Mouse (Mus musculus) forebrain, embryonic 11.5 days (tissue): ENCODE measurements around the gene Ajuba. TPM values are rescaled to one million over a fixed set of nuclear protein-coding genes. Genes with fewer than 3 reads are reported as not detected.
"Not testable (repeated sequence)": the region's sequence is repeated elsewhere in the genome, so short reads cannot be mapped to it uniquely, and the experiment has no call there.

Source experiments
- ATAC-seq: fragments of 200-750 bp; cut with Nextera tagmentation; replicated peaks from 2 replicates; pipeline ENCODE4 v1.8.0; 2017; ENCODE audit warnings: moderate TSS enrichment; ENCODE audit not compliant: low FRiP score
- DNase-seq: peaks from one replicate; pipeline ENCODE4 v3.0.0-alpha.2; 2017; ENCODE audit warnings: low spot score
- H3K27ac ChIP-seq: fragments of 300-500 bp; sonication (generic); 2 replicates; pipeline ENCODE4 v1.5.1; 2014; ENCODE audit warnings: low read depth, low read length
- H3K27me3 ChIP-seq: fragments of 300-500 bp; sonication (generic); 2 replicates; pipeline ENCODE4 v1.6.1; 2014; ENCODE audit warnings: mild to moderate bottlenecking, low read length, mixed read lengths; ENCODE audit not compliant: control insufficient read depth, insufficient read depth
- H3K36me3 ChIP-seq: fragments of 300-500 bp; sonication (generic); 2 replicates; pipeline ENCODE4 v1.6.1; 2014; ENCODE audit warnings: mild to moderate bottlenecking, low read length, moderate library complexity, mixed read lengths; ENCODE audit not compliant: control insufficient read depth, insufficient read depth
- H3K4me1 ChIP-seq: fragments of 300-500 bp; sonication (generic); replicated peaks from 2 replicates; pipeline ENCODE4 v1.6.1; 2014; ENCODE audit warnings: low read length, mixed read lengths; ENCODE audit not compliant: control insufficient read depth, insufficient read depth
- H3K4me2 ChIP-seq: fragments of 300-500 bp; sonication (generic); 2 replicates; pipeline ENCODE4 v1.6.1; 2014; ENCODE audit warnings: low read depth, mild to moderate bottlenecking, low read length, moderate library complexity, mixed read lengths; ENCODE audit not compliant: severe bottlenecking
- H3K4me3 ChIP-seq: fragments of 300-500 bp; sonication (generic); 2 replicates; pipeline ENCODE4 v1.5.1; 2014; ENCODE audit warnings: low read depth, low read length
- H3K9ac ChIP-seq: fragments of 300-500 bp; sonication (generic); 2 replicates; pipeline ENCODE4 v1.6.1; 2014; ENCODE audit warnings: low read length
- H3K9me3 ChIP-seq: fragments of 300-500 bp; sonication (generic); 2 replicates; pipeline ENCODE4 v1.6.1; 2016; ENCODE audit warnings: low read length, mixed read lengths; ENCODE audit not compliant: control insufficient read depth
- WGBS: fragments of 180-500 bp; shearing (Covaris S2); extraction: QIAGEN DNeasy Blood & Tissue Kit; methylation state at CpG from one replicate; pipeline ENCODE4 v1.1.7; 2014; 5-methylcytosine and 5-hydroxymethylcytosine counted together
- polyA plus RNA-seq: library from polyadenylated mRNA; unstranded; fragments of >200 nt; fragmentation: Nextera tagmentation; extraction: Ambion mirVana; gene quantifications from 2 replicates; pipeline ENCODE4 v1.2.1, GENCODE M21; 2014

Gene Ajuba
- 51.6 and 59.7 TPM in 2 replicates for polyA plus RNA-seq

DNA sequence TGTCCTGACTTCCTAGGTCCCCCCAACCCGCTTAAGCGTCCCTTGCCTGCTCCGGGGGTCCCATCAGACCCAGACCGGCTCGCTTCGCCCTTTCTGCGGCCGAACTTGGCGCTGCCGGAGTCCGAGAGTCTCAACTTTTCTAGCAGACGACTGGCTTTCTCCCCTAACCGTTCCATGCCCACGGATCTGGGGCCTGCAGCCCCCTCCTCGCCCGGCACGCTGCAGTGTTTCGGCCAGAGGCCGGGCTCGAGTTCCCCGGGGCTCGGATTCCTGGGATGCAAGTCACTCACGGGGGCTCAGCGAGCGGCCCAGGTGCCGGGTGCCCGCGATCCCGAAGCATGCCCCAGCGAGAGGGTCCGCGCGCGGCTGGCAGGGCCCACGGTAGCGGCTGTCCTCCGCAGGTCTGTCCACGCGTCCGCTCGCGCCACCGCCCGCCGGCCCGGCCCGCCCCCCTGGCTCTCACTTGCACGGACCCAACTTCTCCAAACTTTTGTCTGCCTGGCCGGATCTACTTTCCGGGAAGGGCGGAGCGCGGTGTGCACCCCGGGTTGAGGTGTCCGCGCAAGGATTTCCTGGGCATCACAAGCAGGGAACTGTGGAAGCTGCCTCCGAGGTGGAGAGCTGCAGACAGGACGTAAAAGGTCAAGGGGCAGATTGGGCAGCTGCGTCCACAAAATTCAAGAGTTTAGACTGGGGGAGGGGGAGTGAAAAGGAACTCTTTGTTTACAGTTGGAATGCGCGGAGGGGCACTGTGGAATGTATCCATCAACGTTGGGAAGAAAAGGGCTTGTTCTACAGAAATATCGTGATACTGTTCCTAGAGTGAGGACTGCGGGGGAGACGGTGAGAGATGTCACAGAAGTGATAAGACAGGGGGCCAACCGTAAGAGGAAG is at the start of gene Ajuba:
Gene Ajuba (minus strand): TSS at position 470 of the 894 bp plus-strand sequence.
- under 1% methylated on average over 66 of the region's 66 CpGs for WGBS
- peak within 1 kb of the TSS; percentile 95 for H3K9ac ChIP-seq

DNA sequence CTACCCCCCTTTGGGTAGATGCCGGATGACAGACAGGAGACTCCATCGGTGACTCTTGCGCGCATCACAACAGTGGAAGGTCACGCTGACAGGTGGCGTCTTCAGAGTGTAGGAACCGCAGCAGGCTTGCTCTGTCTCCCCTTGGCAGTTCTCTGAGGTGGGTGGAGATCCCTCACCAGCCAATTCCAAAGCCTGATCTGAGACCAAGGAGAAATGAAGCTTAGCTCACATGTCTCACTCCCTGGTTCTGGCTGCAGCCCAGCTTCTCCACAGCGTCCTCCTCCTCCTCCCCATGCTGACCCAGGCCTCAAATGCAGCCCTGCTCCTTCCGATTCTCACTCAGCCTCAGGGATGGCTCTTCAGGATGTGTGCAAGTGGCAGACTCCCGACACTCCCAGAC is 47.6 kb upstream of the Ajuba start:
- Histone ChIP-seq H3K9ac (no peak overlapping the region), H3K27me3 (no peaks in the 10 kb centered on the region), H3K4me2 (no peak overlapping the region), H3K4me1 (no peaks in the 10 kb centered on the region), H3K9me3 (no peaks in the 10 kb centered on the region), H3K27ac (no peak overlapping the region), H3K36me3 (no peaks in the 10 kb centered on the region), H3K4me3 (no peak overlapping the region)
- DNase-seq: no peak
- WGBS: 83% methylated on average over 10 of the region's 10 CpGs
- ATAC-seq: no peak

More for the DNA sequence above, at the start of gene Ajuba:
- Histone ChIP-seq H3K4me3 (peak within 1 kb of the TSS; percentile 91), H3K27ac (peak within 1 kb of the TSS; percentile 83), H3K4me1 (peaks cover 25% of the 10 kb centered on the region), H3K36me3 (no peaks in the 10 kb centered on the region), H3K4me2 (peak within 1 kb of the TSS; percentile 85), H3K9me3 (no peaks in the 10 kb centered on the region), H3K27me3 (no peaks in the 10 kb centered on the region)
- peak; percentile 95 for DNase-seq
- peak; percentile 74 for ATAC-seq

DNA sequence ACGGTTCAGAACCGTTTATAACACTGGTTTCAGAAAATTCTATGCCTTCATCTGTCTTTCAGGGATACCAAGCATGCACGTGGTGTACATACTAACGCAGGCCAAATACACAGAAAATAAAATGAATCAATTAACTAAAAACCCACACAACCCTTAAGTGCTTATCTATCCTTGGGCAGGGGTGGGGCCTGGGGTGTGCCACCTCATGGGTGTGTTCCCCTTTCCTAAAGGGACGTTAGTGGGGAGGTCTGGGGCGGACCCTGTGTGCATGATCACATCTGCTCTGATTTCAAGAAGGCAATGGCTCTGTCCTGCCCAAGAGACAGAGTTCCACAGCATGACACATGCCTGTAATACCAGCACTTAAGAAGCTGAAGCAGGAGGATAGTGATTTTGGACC is 46.0 kb upstream of the Ajuba start:
- H3K9ac ChIP-seq: no peak overlapping the region
- no peaks in the 10 kb centered on the region for H3K9me3 ChIP-seq
- H3K4me3 ChIP-seq: no peak overlapping the region
- H3K36me3 ChIP-seq: no peaks in the 10 kb centered on the region
- no peak for DNase-seq
- 89% methylated on average over 6 of the region's 6 CpGs for WGBS
- no peaks in the 10 kb centered on the region for H3K4me1 ChIP-seq
- H3K4me2 ChIP-seq: no peak overlapping the region
- ATAC-seq: no peak
- H3K27me3 ChIP-seq: no peaks in the 10 kb centered on the region
- no peak overlapping the region for H3K27ac ChIP-seq

DNA sequence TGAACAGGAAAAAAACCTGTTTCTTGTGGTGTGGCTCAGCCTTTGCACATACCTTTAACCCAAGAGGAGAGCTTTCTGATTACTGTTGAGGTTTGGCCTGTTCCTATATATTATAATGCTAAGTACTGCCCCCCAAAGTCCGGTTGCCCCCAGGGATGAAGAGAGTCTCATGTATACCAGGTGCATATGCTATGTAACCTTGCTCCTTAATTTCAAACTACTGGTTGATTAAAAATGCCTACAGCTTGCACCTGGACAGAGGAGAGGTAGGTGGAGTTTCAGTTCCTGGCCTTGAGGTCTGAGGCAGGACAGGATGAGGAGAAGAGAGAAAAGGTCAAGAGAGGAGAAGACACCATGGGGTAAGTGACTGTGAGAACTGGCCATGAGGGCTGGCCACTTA is 43.8 kb upstream of the Ajuba start, which contains the start of gene Psmb11:
Gene Psmb11 (plus strand): TSS at position 301 of the 400 bp plus-strand sequence.
- WGBS: 93% methylated on average over 1 of the region's 1 CpGs
- H3K36me3 ChIP-seq: no peaks in the 10 kb centered on the region
- no peak for ATAC-seq
- no peak within 1 kb of the TSS for H3K4me3 ChIP-seq
- DNase-seq: no peak
- H3K4me2 ChIP-seq: no peak within 1 kb of the TSS
- no peaks in the 10 kb centered on the region for H3K9me3 ChIP-seq
- no peak within 1 kb of the TSS for H3K9ac ChIP-seq
- H3K4me1 ChIP-seq: no peaks in the 10 kb centered on the region
- no peak within 1 kb of the TSS for H3K27ac ChIP-seq
- no peaks in the 10 kb centered on the region for H3K27me3 ChIP-seq

DNA sequence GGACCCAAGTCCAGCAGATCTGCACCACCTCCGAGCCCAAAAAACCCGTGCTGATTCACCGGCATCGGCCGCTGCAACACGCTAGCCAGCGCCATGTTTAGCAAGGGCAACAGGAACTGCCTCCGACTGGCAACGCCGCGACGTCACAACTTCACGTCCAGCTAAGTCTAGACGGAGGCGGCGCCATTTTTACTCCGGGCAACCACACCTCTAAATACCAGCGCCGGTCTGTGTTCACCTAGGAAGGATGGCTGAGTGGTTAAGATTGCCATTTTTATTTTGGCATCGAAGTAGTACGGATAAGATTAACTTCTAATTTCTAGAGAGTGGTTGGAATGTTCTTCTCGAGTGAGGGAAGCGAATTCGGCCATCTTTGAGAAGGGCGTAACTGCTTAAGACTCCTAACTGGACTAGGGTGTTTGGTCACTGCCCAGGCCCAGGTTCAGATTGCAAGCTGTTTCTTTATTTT is 40.6 kb upstream of the Ajuba start, which contains the start of gene Psmb5:
Gene Psmb5 (minus strand): TSS at position 126 of the 469 bp plus-strand sequence.
- H3K27me3 ChIP-seq: no peaks in the 10 kb centered on the region
- peak; percentile 91 for DNase-seq
- peak within 1 kb of the TSS; percentile 71 for H3K4me2 ChIP-seq
- peak; percentile 90 for ATAC-seq
- H3K4me3 ChIP-seq: peak within 1 kb of the TSS; percentile 83
- H3K9ac ChIP-seq: peak within 1 kb of the TSS; percentile 93
- H3K4me1 ChIP-seq: no peaks in the 10 kb centered on the region
- no peaks in the 10 kb centered on the region for H3K9me3 ChIP-seq
- peaks cover 3% of the 10 kb centered on the region; the same call in 1 of the 2 replicates for H3K36me3 ChIP-seq
- under 1% methylated on average over 25 of the region's 25 CpGs for WGBS
- H3K27ac ChIP-seq: no peak within 1 kb of the TSS

DNA sequence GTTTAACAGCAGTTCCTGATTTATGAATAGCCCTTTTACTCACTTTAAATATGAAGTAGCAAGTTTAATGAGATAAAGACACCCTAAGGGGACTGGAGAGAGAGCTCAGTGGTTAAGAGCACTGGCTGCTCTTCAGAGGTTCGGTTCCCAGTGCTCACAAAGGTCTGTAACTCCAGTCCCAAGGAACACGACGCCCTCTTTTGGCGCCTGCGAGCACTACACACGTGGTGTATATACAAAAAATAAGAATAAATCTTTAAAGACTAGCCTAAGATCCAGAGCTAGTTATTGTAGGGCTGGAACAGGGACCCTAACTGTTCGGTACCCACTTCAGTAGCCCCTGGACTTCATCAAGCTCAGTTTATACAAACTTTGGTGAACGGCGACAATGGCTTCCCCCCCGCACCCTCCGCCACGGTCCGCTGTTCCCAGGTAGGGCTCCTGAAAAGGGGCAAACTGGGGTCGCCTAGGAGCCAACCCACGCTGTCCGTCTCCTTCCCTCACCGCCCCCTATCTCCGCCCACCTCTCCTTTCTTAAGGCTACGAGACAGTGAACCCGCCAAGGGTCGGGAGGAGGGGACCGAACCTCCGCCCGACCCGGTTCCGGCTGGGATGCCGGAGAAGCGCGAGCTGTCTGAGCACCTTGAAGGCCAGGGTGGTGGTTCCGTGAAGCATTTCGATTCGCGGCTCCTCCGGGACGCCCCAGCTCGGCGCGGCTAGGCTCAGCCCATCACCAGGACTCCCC is 40.0 kb upstream of the Ajuba start:
- DNase-seq (peak; percentile 67), ATAC-seq (peak; percentile 63)
- WGBS: 2% methylated on average over 38 of the region's 38 CpGs
- Histone ChIP-seq H3K4me1 (no peaks in the 10 kb centered on the region), H3K27ac (no peak overlapping the region), H3K4me2 (peak overlapping the region; percentile 71), H3K4me3 (peak overlapping the region; percentile 83), H3K9ac (peak overlapping the region; percentile 93), H3K9me3 (no peaks in the 10 kb centered on the region), H3K36me3 (peaks cover 3% of the 10 kb centered on the region; the same call in 1 of the 2 replicates), H3K27me3 (no peaks in the 10 kb centered on the region)

DNA sequence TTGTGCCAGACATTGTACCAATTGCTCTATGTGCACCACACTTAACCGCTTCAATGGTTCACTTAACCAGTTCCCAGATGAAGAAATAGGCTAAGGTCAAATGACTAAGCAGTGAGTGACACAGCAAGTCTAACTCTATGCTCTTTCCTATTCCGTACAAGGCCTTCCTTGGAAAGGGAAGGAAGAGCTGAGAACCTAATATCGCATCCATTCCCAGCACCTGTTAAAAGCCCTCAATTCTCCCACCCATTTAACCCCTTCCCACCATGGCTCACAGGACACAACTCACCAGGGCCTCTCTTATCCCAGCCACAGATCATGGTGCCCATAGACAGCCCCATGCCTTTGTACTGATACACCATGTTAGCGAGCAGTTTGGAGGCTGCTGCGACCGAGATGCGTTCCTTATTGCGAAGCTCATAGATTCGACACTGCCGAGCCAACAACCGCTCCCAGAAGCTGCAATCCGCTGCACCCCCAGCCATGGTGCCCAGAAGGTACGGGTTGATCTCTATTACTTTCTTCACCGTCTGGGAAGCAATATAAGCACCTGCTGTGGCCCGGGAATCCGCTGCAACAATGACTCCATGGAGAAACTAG is 39.0 kb upstream of the Ajuba start:
- ATAC-seq (no peak), DNase-seq (no peak)
- Histone ChIP-seq H3K4me3 (no peak overlapping the region), H3K4me1 (no peaks in the 10 kb centered on the region), H3K9me3 (no peaks in the 10 kb centered on the region), H3K36me3 (peaks cover 3% of the 10 kb centered on the region; the same call in 1 of the 2 replicates), H3K4me2 (no peak overlapping the region), H3K27ac (no peak overlapping the region), H3K9ac (no peak overlapping the region), H3K27me3 (no peaks in the 10 kb centered on the region)
- whole genome bisulfite sequencing: 94% methylated on average over 16 of the region's 16 CpGs

DNA sequence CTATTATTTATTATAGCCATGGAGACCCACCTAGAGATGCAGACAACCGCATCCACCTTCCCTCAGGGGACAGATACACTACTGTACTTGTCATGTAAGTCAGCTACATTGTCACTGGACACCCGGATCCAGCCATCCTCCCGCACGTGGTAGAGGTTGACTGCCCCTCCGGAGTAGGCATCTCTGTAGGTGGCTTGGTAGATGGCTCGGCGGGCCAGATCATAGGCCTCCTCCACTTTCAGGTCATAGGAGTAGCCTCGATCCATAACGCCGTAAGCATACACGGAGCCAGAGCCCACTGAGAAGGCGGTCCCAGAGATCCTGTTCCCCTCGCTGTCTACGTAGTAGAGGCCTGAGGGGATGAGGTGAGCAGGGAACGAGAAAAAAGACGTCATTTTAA is 36.8 kb upstream of the Ajuba start:
- H3K27me3 ChIP-seq, H3K4me3 ChIP-seq, H3K36me3 ChIP-seq, H3K9me3 ChIP-seq, H3K9ac ChIP-seq, ATAC-seq, H3K4me2 ChIP-seq, H3K4me1 ChIP-seq, H3K27ac ChIP-seq, DNase-seq: not testable (repeated sequence)
- WGBS: 89% methylated on average over 16 of the region's 16 CpGs
